Mouse (Mus musculus) adrenal gland, adult 10 weeks (tissue): Measurements from ENCODE around the gene Dpep2nb. TPM values are rescaled to one million over a fixed set of nuclear protein-coding genes. Genes with fewer than 3 reads are reported as not detected.

Experiments used
- polyA plus RNA-seq: library from polyadenylated mRNA; stranded (reverse); fragments of 350-450 nt; fragmentation: Illumina TruSeq; extraction: RNeasy Lipid Tissue Mini Kit (QIAGEN cat#74804); gene quantifications from one replicate; pipeline ENCODE4 v1.2.3, GENCODE M21; 2014; ENCODE audit warnings: low read depth, low replicate concordance

Gene Dpep2nb
- not detected for polyA plus RNA-seq

GRCm38 (mm10) chr8:106005875-106006274 is at the start of gene Dpep2nb:
TSS of gene Dpep2nb (minus strand) at chr8:106005975.

GRCm38 (mm10) chr8:106011643-106011986 is 5.8 kb upstream of the Dpep2nb start, which contains the start of gene Ddx28:
TSS of gene Ddx28 (minus strand) at chr8:106011882.

GRCm38 (mm10) chr8:105990856-105991387 is 14.9 kb downstream of the Dpep2nb start, which contains the start of gene Dus2:
TSS of gene Dus2 (plus strand) at chr8:105991337.

GRCm38 (mm10) chr8:105979325-105979724 is 26.4 kb downstream of the Dpep2nb start, which contains the start of gene Dpep3:
TSS of gene Dpep3 (minus strand) at chr8:105979429.

GRCm38 (mm10) chr8:105965905-105966341 is 39.9 kb downstream of the Dpep2nb start, which contains the start of gene Slc12a4:
TSS of gene Slc12a4 (minus strand) at chr8:105966097.

Other genes with a start within 250 kb of the Dpep2nb start
- gene Gfod2, start 247.3 kb downstream of the Dpep2nb start, polyA plus RNA-seq, result 0.52 TPM
- gene Ranbp10, start 178.6 kb downstream of the Dpep2nb start, polyA plus RNA-seq, result 6.5 TPM
- gene Tsnaxip1, start 178.2 kb downstream of the Dpep2nb start, polyA plus RNA-seq, result not detected
- gene Cenpt, start 152.7 kb downstream of the Dpep2nb start, polyA plus RNA-seq, result 0.99 TPM
- 11.8 TPM for gene Thap11, start 150.8 kb downstream of the Dpep2nb start, polyA plus RNA-seq
- 80.1 TPM for gene Nutf2, start 145.4 kb downstream of the Dpep2nb start, polyA plus RNA-seq
- 2.9 TPM for gene Edc4, start 125.1 kb downstream of the Dpep2nb start, polyA plus RNA-seq
- not detected for gene Nrn1l, start 112.4 kb downstream of the Dpep2nb start, polyA plus RNA-seq
- gene Pskh1, start 105.5 kb downstream of the Dpep2nb start, polyA plus RNA-seq, result 4.8 TPM
- 0.76 TPM for gene Ctrl, start 72.1 kb downstream of the Dpep2nb start, polyA plus RNA-seq
- gene Psmb10, start 67.5 kb downstream of the Dpep2nb start, polyA plus RNA-seq, result 1.2 TPM
- gene Lcat, start 62.6 kb downstream of the Dpep2nb start, polyA plus RNA-seq, result not detected
- 4.4 TPM for gene Slc12a4, start 39.9 kb downstream of the Dpep2nb start, polyA plus RNA-seq
- not detected for gene Dpep3, start 26.5 kb downstream of the Dpep2nb start, polyA plus RNA-seq
- 2.3 TPM for gene Dus2, start 14.6 kb downstream of the Dpep2nb start, polyA plus RNA-seq
- gene Ddx28, start 5.9 kb upstream of the Dpep2nb start, polyA plus RNA-seq, result 6.2 TPM
- 124 TPM for gene Nfatc3, start 52.9 kb upstream of the Dpep2nb start, polyA plus RNA-seq
- 0.70 TPM for gene Esrp2, start 131.0 kb upstream of the Dpep2nb start, polyA plus RNA-seq
- gene Pla2g15, start 144.4 kb upstream of the Dpep2nb start, polyA plus RNA-seq, result 10.3 TPM
- 14.3 TPM for gene Slc7a6, start 162.9 kb upstream of the Dpep2nb start, polyA plus RNA-seq
- gene Slc7a6os, start 205.0 kb upstream of the Dpep2nb start, polyA plus RNA-seq, result 27.5 TPM
- gene Prmt7, start 205.0 kb upstream of the Dpep2nb start, polyA plus RNA-seq, result 8.4 TPM